Mouse (Mus musculus) midbrain, embryonic 14.5 days (tissue): ENCODE data around the gene Ntrk1. TPM values are rescaled to one million over a fixed set of nuclear protein-coding genes. Genes with fewer than 3 reads are reported as not detected.

Source experiments
- ATAC-seq: fragments of 200-750 bp; cut with Nextera tagmentation; 2 replicates; pipeline ENCODE4 v1.8.0; 2017; ENCODE audit warnings: moderate number of reproducible peaks, moderate library complexity; ENCODE audit not compliant: low FRiP score, low TSS enrichment
- DNase-seq: peaks from one replicate; pipeline ENCODE4 v3.0.0-alpha.2; 2015
- H3K27ac ChIP-seq: fragments of 300-500 bp; sonication (generic); replicated peaks from 2 replicates; pipeline ENCODE4 v1.5.1; 2014; ENCODE audit warnings: mild to moderate bottlenecking, low read depth, low read length, moderate library complexity
- H3K27me3 ChIP-seq: fragments of 300-500 bp; sonication (generic); 2 replicates; pipeline ENCODE4 v1.6.1; 2014; ENCODE audit warnings: low read length, control low read depth, mixed read lengths; ENCODE audit not compliant: control insufficient read depth, insufficient read depth
- H3K36me3 ChIP-seq: fragments of 300-500 bp; sonication (generic); 2 replicates; pipeline ENCODE4 v1.6.1; 2014; ENCODE audit warnings: low read length, control low read depth; ENCODE audit not compliant: control insufficient read depth, insufficient read depth
- H3K4me1 ChIP-seq: fragments of 300-500 bp; sonication (generic); 2 replicates; pipeline ENCODE4 v1.6.1; 2014; ENCODE audit warnings: mild to moderate bottlenecking, antibody characterized with exemption, low read length, control low read depth; ENCODE audit not compliant: control insufficient read depth, insufficient read depth
- H3K4me2 ChIP-seq: fragments of 300-500 bp; sonication (generic); 2 replicates; pipeline ENCODE4 v1.6.1; 2014; ENCODE audit warnings: mild to moderate bottlenecking, low read length, moderate library complexity
- H3K4me3 ChIP-seq: fragments of 300-500 bp; sonication (generic); replicated peaks from 2 replicates; pipeline ENCODE4 v1.5.1; 2014; ENCODE audit warnings: low read depth, low read length
- H3K9ac ChIP-seq: fragments of 300-500 bp; sonication (generic); replicated peaks from 2 replicates; pipeline ENCODE4 v1.6.1; 2014; ENCODE audit warnings: mild to moderate bottlenecking, low read length, moderate library complexity
- H3K9me3 ChIP-seq: fragments of 300-500 bp; sonication (generic); 2 replicates; pipeline ENCODE4 v1.6.1; 2016; ENCODE audit warnings: low read length, control low read depth, mixed read lengths; ENCODE audit not compliant: control insufficient read depth
- WGBS: fragments of 180-500 bp; shearing (Covaris S2); extraction: QIAGEN DNeasy Blood & Tissue Kit; methylation state at CpG from one replicate; pipeline ENCODE4 v1.1.7; 2014; 5-methylcytosine and 5-hydroxymethylcytosine counted together
- polyA plus RNA-seq: library from polyadenylated mRNA; unstranded; fragments of >200 nt; fragmentation: Nextera tagmentation; extraction: Ambion mirVana; gene quantifications from 2 replicates; pipeline ENCODE4 v1.2.1, GENCODE M21; 2014

Ntrk1 gene
- polyA plus RNA-seq, 1 experiment from 2014 or later, result 1.2 TPM

DNA sequence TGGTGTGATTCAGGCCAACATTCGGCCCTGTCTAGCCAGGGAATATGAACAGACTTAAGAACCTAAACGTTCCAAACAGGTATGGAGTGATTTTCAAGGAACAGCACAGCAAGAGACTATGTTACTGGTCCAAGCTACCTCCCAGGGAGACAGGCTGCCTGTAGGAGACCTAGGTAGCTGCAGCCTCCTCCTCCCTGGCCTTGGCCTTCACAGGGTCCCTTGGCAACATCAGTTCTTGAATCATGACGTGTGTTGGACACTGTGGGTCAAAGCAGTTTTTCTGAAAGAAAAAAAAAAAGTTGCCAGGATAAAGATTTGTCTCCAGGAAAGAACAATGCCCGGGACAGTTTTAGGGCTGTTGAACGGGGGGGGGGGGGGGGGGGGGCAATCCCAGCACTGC, 56.1 kb downstream of the Ntrk1 start:
- ATAC-seq (no peak), DNase-seq (no peak)
- no peak overlapping the region for H3K27ac ChIP-seq
- no peaks in the 10 kb centered on the region for H3K27me3 ChIP-seq
- no peaks in the 10 kb centered on the region for H3K9me3 ChIP-seq
- WGBS, result 83% methylated on average over 5 of the region's 5 CpGs
- no peak overlapping the region for H3K4me2 ChIP-seq
- no peaks in the 10 kb centered on the region for H3K4me1 ChIP-seq
- H3K4me3 ChIP-seq, result no peak overlapping the region
- peaks cover 64% of the 10 kb centered on the region for H3K36me3 ChIP-seq
- no peak overlapping the region for H3K9ac ChIP-seq

DNA sequence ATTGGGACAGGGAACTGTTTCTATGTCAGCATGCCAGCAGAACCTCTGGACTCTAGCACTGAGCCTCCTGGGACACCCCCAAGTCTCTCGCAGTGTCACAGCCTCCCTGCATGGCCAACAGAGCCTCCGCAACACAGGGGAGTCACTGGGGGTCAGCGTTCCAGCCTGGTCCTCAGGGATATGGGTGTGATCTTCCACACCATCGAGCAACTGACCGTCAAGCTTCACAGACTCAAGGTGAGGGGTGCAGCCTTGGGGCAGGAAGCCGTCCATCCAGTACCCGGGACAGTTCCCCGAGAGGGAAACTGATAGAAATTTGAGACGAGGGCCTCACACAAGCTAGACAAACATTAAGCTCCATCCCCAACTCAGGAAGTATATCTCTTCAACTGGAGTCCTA, 59.6 kb downstream of the Ntrk1 start:
- ATAC-seq, result no peak
- Histone ChIP-seq H3K4me1 (no peaks in the 10 kb centered on the region), H3K4me2 (no peak overlapping the region), H3K27ac (no peak overlapping the region), H3K36me3 (peaks cover 90% of the 10 kb centered on the region), H3K4me3 (no peak overlapping the region), H3K9me3 (no peaks in the 10 kb centered on the region), H3K27me3 (no peaks in the 10 kb centered on the region), H3K9ac (no peak overlapping the region)
- no peak for DNase-seq
- 90% methylated on average over 9 of the region's 9 CpGs for WGBS

DNA sequence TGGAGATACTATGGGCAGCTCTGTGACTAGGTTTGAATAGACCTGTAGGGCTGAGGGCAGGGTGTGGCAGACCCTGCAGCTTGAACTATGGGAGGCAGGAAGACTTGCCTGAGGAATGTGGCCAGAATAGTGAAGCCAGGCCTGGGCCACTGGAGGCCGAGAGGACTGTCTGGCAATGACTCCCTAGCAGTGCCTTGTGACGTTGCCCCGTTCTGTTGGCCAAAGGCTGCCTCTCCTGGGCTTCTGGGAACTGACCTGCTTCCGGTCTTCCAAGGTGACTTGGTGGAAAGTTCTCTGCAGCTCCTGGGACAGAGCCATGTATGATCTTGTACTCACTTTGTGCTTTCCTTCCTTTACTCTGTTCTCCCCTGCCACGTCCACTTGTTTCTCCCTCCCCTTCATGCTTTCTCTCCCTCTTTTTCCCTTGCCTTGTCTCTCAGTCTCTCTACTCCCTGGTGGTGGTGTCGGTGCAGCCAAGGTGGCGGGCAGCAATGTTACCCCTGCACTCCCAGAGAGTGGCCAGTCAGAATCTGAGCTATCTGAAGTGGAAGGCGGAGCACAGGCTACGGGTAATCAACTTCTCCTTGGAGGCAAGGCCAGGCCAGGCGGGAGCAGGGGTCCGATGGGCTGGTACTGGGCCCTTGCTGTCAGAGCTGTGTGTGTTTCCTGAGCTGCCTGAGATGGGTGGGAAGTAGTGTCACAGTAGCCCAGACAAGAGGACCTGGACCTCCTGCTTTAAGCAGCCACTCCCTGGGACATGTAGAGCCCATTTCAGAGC, 60.8 kb downstream of the Ntrk1 start:
- Histone ChIP-seq H3K9ac (no peak overlapping the region), H3K4me2 (no peak overlapping the region), H3K27ac (no peak overlapping the region), H3K9me3 (no peaks in the 10 kb centered on the region), H3K4me3 (no peak overlapping the region), H3K36me3 (peaks cover 95% of the 10 kb centered on the region), H3K27me3 (no peaks in the 10 kb centered on the region), H3K4me1 (no peaks in the 10 kb centered on the region)
- WGBS, result 91% methylated on average over 11 of the region's 11 CpGs
- no peak for DNase-seq
- ATAC-seq, result no peak

DNA sequence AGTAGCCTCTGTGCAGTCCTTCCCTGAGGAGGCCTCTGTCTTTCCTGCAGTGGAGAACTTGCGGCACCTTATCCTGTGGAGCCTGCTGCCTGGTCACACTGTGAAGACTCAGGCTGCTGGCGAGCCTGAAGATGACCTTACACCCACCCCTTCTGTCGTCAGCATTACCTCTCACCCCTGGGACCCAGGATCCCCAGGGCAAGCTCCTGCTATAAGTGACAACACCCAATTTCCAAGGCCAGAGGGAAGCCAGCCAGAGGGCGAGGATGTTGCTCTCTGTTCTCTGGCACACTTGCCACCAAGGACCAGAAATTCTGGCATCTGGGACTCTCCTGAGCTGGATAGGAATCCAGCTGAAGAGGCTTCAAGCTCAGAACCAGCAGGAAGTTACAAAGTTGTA, 61.9 kb downstream of the Ntrk1 start:
- no peak overlapping the region for H3K4me3 ChIP-seq
- ATAC-seq (no peak), DNase-seq (no peak)
- 79% methylated on average over 4 of the region's 4 CpGs for WGBS
- H3K4me1 ChIP-seq, result no peaks in the 10 kb centered on the region
- no peak overlapping the region for H3K9ac ChIP-seq
- peaks cover 96% of the 10 kb centered on the region for H3K36me3 ChIP-seq
- H3K27me3 ChIP-seq, result no peaks in the 10 kb centered on the region
- H3K27ac ChIP-seq, result no peak overlapping the region
- no peaks in the 10 kb centered on the region for H3K9me3 ChIP-seq
- no peak overlapping the region for H3K4me2 ChIP-seq

DNA sequence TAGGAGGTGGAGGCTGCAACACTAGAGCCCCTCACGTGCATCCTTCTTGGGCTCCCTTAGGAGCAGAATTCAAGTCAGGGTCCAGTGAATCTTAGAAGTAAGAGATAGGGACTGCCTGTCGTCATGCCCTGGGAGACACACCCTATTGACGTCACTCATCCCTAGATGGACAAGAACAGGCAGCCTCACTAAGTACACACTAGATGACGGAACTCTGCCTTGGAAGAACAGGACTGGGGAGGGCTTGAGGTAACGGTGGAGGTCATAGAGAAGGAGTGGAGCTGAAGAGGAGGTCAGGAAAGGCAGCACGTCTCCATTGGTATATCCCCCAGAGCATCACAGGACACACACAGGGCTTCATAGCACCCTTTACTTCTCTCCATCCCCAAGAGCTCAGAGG, 66.3 kb downstream of the Ntrk1 start:
- ATAC-seq, result no peak
- DNase-seq, result no peak
- WGBS, result 95% methylated on average over 6 of the region's 6 CpGs

More for the DNA sequence above, 66.3 kb downstream of the Ntrk1 start:
- no peak overlapping the region for H3K9ac ChIP-seq
- no peaks in the 10 kb centered on the region for H3K4me1 ChIP-seq
- no peak overlapping the region for H3K27ac ChIP-seq
- H3K4me2 ChIP-seq, result no peak overlapping the region
- H3K27me3 ChIP-seq, result no peaks in the 10 kb centered on the region
- H3K36me3 ChIP-seq, result peaks cover 96% of the 10 kb centered on the region
- H3K9me3 ChIP-seq, result no peaks in the 10 kb centered on the region
- no peak overlapping the region for H3K4me3 ChIP-seq

Other genes with a start within 250 kb of the Ntrk1 start
- 22.8 and 30.6 TPM in 2 replicates for gene Arhgef11, start 177.6 kb downstream of the Ntrk1 start, polyA plus RNA-seq
- gene Lrrc71, start 46.5 kb downstream of the Ntrk1 start, polyA plus RNA-seq, result 0.49 and 0.50 TPM in 2 replicates
- 0.13 and 0.97 TPM in 2 replicates for gene Insrr, start 1.8 kb upstream of the Ntrk1 start, polyA plus RNA-seq
- gene Pear1, start 29.1 kb upstream of the Ntrk1 start, polyA plus RNA-seq, result 2.2 and 6.9 TPM in 2 replicates
- 0.05 TPM in 1 of 2 replicates, not detected in the other for gene Sh2d2a, start 51.6 kb upstream of the Ntrk1 start, polyA plus RNA-seq
- gene Prcc, start 90.4 kb upstream of the Ntrk1 start, polyA plus RNA-seq, result 17.4 and 22.5 TPM in 2 replicates
- gene Hdgf, start 111.2 kb upstream of the Ntrk1 start, polyA plus RNA-seq, result 157 and 185 TPM in 2 replicates
- 55.8 and 56.3 TPM in 2 replicates for gene Mrpl24, start 124.3 kb upstream of the Ntrk1 start, polyA plus RNA-seq
- gene Isg20l2, start 135.2 kb upstream of the Ntrk1 start, polyA plus RNA-seq, result 19.1 and 23.2 TPM in 2 replicates
- gene Rrnad1, start 135.6 kb upstream of the Ntrk1 start, polyA plus RNA-seq, result 19.1 and 21.7 TPM in 2 replicates
- gene Crabp2, start 153.5 kb upstream of the Ntrk1 start, polyA plus RNA-seq, result 28.3 and 42.4 TPM in 2 replicates
- gene Nes, start 175.9 kb upstream of the Ntrk1 start, polyA plus RNA-seq, result 19.0 and 28.8 TPM in 2 replicates
- gene Bcan, start 205.1 kb upstream of the Ntrk1 start, polyA plus RNA-seq, result 34.3 and 49.7 TPM in 2 replicates
- gene Hapln2, start 232.4 kb upstream of the Ntrk1 start, polyA plus RNA-seq, result 0.47 and 0.57 TPM in 2 replicates
- gene Gpatch4, start 247.9 kb upstream of the Ntrk1 start, polyA plus RNA-seq, result 22.9 and 30.3 TPM in 2 replicates